Comparison of ENCODE assay signal across 38 mouse cellular contexts in the genomic region with DNA sequence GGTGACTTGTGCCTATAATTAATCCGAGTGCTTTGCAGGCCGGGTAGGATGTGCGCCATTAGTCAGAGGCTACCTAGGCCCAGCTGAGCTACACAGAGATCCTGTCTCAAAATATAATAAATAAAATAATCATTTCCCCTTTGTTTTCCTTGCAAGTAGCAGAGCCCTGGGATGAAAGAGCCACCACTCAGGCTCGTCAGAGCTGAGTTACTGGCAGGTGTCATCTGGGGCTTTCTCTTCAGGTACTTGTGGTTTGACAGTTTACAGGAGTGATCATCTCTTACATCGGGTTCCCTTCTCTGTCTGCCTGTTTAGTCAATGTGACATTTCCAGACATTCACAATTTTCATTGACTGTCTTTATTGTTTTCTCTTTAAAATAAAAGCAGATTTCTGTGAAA. TPM values are rescaled to one million over a fixed set of nuclear protein-coding genes. Genes with fewer than 3 reads are reported as not detected.
DNase-seq lines count a peak whose midpoint lies in the region; ATAC-seq and TF ChIP-seq lines count a peak whose summit lies in the region.
"Had no signal": no experiment of that assay in that cellular context is flagged by ENCODE, and none has a peak within 500 bp of the region (broad histone marks: within the 10 kb centered on the region; RNA-seq: fewer than 3 reads in every experiment).

No protein-coding gene starts in this region.

- H3K27me3 ChIP-seq in thymus, adult 2 months (ENCODE audit: control insufficient read depth, insufficient read depth, low read length) = no peaks in the 10 kb centered on the region
- H3K27me3 ChIP-seq in hindbrain, embryonic 16.5 days (replicated peaks; ENCODE audit: control insufficient read depth, insufficient read depth, low read length) = no peaks in the 10 kb centered on the region
- H3K27me3 ChIP-seq: embryonic facial prominence, embryonic 15.5 days; forebrain, embryonic 12.5 days; liver, embryonic 12.5 days; midbrain, embryonic 12.5 days; neural tube, embryonic 15.5 days; stomach, embryonic 15.5 days had no signal

- no peaks in the 10 kb centered on the region for H3K36me3 ChIP-seq in thymus, adult 2 months (ENCODE audit: control insufficient read depth, insufficient read depth, low read length)
- H3K36me3 ChIP-seq in hindbrain, embryonic 16.5 days (ENCODE audit: control insufficient read depth, insufficient read depth, low read length) = no peaks in the 10 kb centered on the region
- H3K36me3 ChIP-seq: embryonic facial prominence, embryonic 15.5 days; stomach, embryonic 15.5 days had no signal

- DNase-seq in gastrocnemius, adult 2 months = no peak
- no peak for DNase-seq in gastrocnemius, adult 18-20 months (ENCODE audit: low spot score)
- DNase-seq in thymus, adult 2 months = peak; percentile 37
- DNase-seq in thymus, postnatal 4 days = no peak
- DNase-seq in thymus, postnatal 14 days = peak; percentile 50
- no peak for DNase-seq in embryo, embryonic 10.5 days (ENCODE audit: low spot score)
- DNase-seq: adrenal gland, adult 2 months; adrenal gland, postnatal 36 days; cerebellum, adult 18-20 months; cerebellum, postnatal 14 days; gastrocnemius, postnatal 36 days; kidney, adult 9 months; kidney, postnatal 10 days; layer of hippocampus, postnatal 36 days; left cerebral cortex, postnatal 4 days; liver, postnatal 0 days; lung, postnatal 36 days; retina, postnatal 1 day; right cerebral cortex, postnatal 25 days had no signal

- WGBS in thymus, adult 2 months = 42% methylated on average over 5 of the region's 5 CpGs
- 81% methylated on average over 5 of the region's 5 CpGs for WGBS in hindbrain, embryonic 16.5 days

- ATAC-seq in hindbrain, embryonic 16.5 days = no peak
- ATAC-seq: hindbrain, postnatal 0 days; intestine, postnatal 0 days; liver, embryonic 12.5 days; liver, postnatal 0 days had no signal

- TF ChIP-seq CTCF in gastrocnemius, adult 2 months (IDR thresholded peaks at IDR 0.05) = no peak
- no peak for TF ChIP-seq CTCF in thymus, adult 2 months (IDR thresholded peaks at IDR 0.05; ENCODE audit: borderline replicate concordance, control insufficient read depth, extremely low read depth, insufficient read depth, low read length, poor library complexity)

- intact Hi-C loops in gastrocnemius, adult 2 months (cut with DNase I) = no loop called here

- no peak overlapping the region for H3K9ac ChIP-seq in hindbrain, embryonic 16.5 days (ENCODE audit: low read depth, low read length)
- H3K9ac ChIP-seq: embryonic facial prominence, embryonic 15.5 days; forebrain, embryonic 12.5 days; liver, embryonic 12.5 days; liver, postnatal 0 days; midbrain, embryonic 12.5 days; neural tube, embryonic 15.5 days; stomach, embryonic 15.5 days had no signal

- no peak for TF ChIP-seq POLR2A in thymus, adult 2 months (IDR thresholded peaks at IDR 0.05; ENCODE audit: control insufficient read depth, extremely low read depth, insufficient read depth, low read length, poor library complexity)

- H3K4me2 ChIP-seq in hindbrain, embryonic 16.5 days (ENCODE audit: low read length) = no peak overlapping the region
- H3K4me2 ChIP-seq: embryonic facial prominence, embryonic 15.5 days; forebrain, embryonic 12.5 days; liver, embryonic 12.5 days; midbrain, embryonic 12.5 days; neural tube, embryonic 15.5 days; stomach, embryonic 15.5 days had no signal

- H3K4me3 ChIP-seq in gastrocnemius, adult 2 months = no peak overlapping the region
- H3K4me3 ChIP-seq in thymus, adult 2 months (ENCODE audit: control insufficient read depth, insufficient read depth, low read length) = no peak overlapping the region
- H3K4me3 ChIP-seq in hindbrain, embryonic 16.5 days (ENCODE audit: low read length) = no peak overlapping the region
- H3K4me3 ChIP-seq: embryonic facial prominence, embryonic 10.5 days; embryonic facial prominence, embryonic 15.5 days; forebrain, embryonic 12.5 days; liver, embryonic 12.5 days; midbrain, embryonic 12.5 days; neural tube, embryonic 15.5 days; stomach, embryonic 15.5 days had no signal

- peaks cover 36% of the 10 kb centered on the region for H3K4me1 ChIP-seq in thymus, adult 2 months (replicated peaks; ENCODE audit: control insufficient read depth, insufficient read depth, low read length)
- peaks cover 21% of the 10 kb centered on the region for H3K4me1 ChIP-seq in hindbrain, embryonic 16.5 days (ENCODE audit: control insufficient read depth, insufficient read depth, low read depth, low read length)

- peak overlapping the region; percentile 35; the same call in 1 of the 2 replicates for H3K27ac ChIP-seq in gastrocnemius, adult 2 months
- peak overlapping the region; percentile 90 for H3K27ac ChIP-seq in thymus, adult 2 months (ENCODE audit: control insufficient read depth, insufficient read depth, low read length)
- no peak overlapping the region for H3K27ac ChIP-seq in hindbrain, embryonic 16.5 days (ENCODE audit: low read depth, low read length)
- H3K27ac ChIP-seq: embryonic facial prominence, embryonic 10.5 days; embryonic facial prominence, embryonic 15.5 days; forebrain, embryonic 12.5 days; hindbrain, postnatal 0 days; liver, embryonic 12.5 days; midbrain, embryonic 12.5 days; neural tube, embryonic 15.5 days; stomach, embryonic 15.5 days had no signal

- H3K9me3 ChIP-seq in hindbrain, embryonic 16.5 days (ENCODE audit: control insufficient read depth, low read length) = no peaks in the 10 kb centered on the region
- H3K9me3 ChIP-seq: embryonic facial prominence, embryonic 10.5 days; embryonic facial prominence, embryonic 15.5 days; forebrain, embryonic 12.5 days; liver, embryonic 12.5 days; midbrain, embryonic 12.5 days; neural tube, embryonic 15.5 days; stomach, embryonic 15.5 days had no signal

RNA-seq across cellular contexts. Expression of a gene that starts 5.6 kb away (rescaled TPM):
- total RNA-seq in gastrocnemius, adult 2 months (2021) = 100 to 1,000 TPM in 1 of 2 experiments, 10 to 100 TPM in 1; 93.4 to 102 TPM
- 10 to 100 TPM; 96.6 to 99.0 TPM for total RNA-seq in gastrocnemius, adult 18-20 months (2021)
- polyA plus RNA-seq in thymus, adult 2 months (2012; rRNA removed) = 489 and 518 TPM in 2 replicates
- polyA plus RNA-seq in hindbrain, embryonic 16.5 days (2015; fragmentation: Nextera tagmentation; extraction: Ambion mirVana) = 155 and 168 TPM in 2 replicates

RNA-seq across cellular contexts. Expression of a gene that starts 42.7 kb away (rescaled TPM):
- 1 to 10 TPM; 4.2 to 4.4 TPM for total RNA-seq in gastrocnemius, adult 2 months (2021)
- 1 to 10 TPM; 4.3 to 4.9 TPM for total RNA-seq in gastrocnemius, adult 18-20 months (2021)
- 55.8 and 58.6 TPM in 2 replicates for polyA plus RNA-seq in thymus, adult 2 months (2012; rRNA removed)
- polyA plus RNA-seq in hindbrain, embryonic 16.5 days (2015; fragmentation: Nextera tagmentation; extraction: Ambion mirVana) = 42.4 and 45.5 TPM in 2 replicates

RNA-seq across cellular contexts. Expression of a gene that starts 49.1 kb away (rescaled TPM):
- not detected for total RNA-seq in gastrocnemius, adult 2 months (2021)
- total RNA-seq in gastrocnemius, adult 18-20 months (2021) = not detected
- polyA plus RNA-seq in thymus, adult 2 months (2012; rRNA removed) = not detected in 2 replicates
- polyA plus RNA-seq in hindbrain, embryonic 16.5 days (2015; fragmentation: Nextera tagmentation; extraction: Ambion mirVana) = not detected in 2 replicates
- total RNA-seq: adrenal gland, adult 2 months; adrenal gland, postnatal 36 days; gastrocnemius, postnatal 36 days; heart, postnatal 25 days; hindbrain, postnatal 0 days; layer of hippocampus, postnatal 36 days; left cerebral cortex, postnatal 4 days; megakaryocyte, adult 5-6 weeks had no signal
- polyA plus RNA-seq: adrenal gland, adult 2 months; brain, embryonic 14.5 days; cortical plate, adult 2 months; embryonic facial prominence, embryonic 10.5 days; embryonic facial prominence, embryonic 15.5 days; forebrain, embryonic 12.5 days; heart, embryonic 14.5 days; hindbrain, embryonic 11.5 days; hindbrain, postnatal 0 days; intestine, postnatal 0 days; large intestine, adult 2 months; limb, embryonic 14.5 days; liver, embryonic 12.5 days; liver, postnatal 0 days; lung, embryonic 16.5 days; midbrain, embryonic 12.5 days; neural tube, embryonic 15.5 days; stomach, embryonic 15.5 days had no signal

Comparison
In these comparisons a context has a peak if more than half of its experiments do, and no peak if none do; other contexts are left out.
1. DNase-seq: peak in thymus, adult 2 months (single experiment) and thymus, postnatal 14 days (single experiment); none in gastrocnemius, adult 2 months (single experiment), gastrocnemius, adult 18-20 months (single experiment), thymus, postnatal 4 days (single experiment) and embryo, embryonic 10.5 days (single experiment).